Mouse (Mus musculus): ENCODE data around the gene Vps26c.

DNA sequence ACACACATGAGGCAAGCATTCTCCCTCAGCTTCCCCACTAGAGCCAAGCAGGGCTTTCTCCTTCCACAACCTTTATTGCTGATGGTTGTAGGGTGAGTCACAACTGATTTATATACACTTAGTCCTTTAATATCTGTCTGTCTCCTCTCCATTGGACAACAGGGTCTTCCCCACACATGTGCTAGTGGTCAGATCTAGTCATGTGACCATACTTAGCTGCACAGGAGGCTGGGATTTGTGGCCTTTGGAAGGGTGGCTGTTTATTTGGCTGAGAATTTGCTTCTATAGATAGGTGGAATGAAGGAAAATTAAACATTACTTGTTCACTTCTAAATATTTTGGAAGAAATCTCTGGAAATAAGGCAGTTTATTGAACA is 48.1 kb upstream of the Vps26c start:
- TF ChIP-seq CTCF (IDR thresholded peaks at IDR 0.05; ENCODE audit: extremely low read depth, insufficient read depth, low read length) (no peak), POLR2A (IDR thresholded peaks at IDR 0.05; ENCODE audit: extremely low read depth, insufficient read depth, low read length) (no peak)
